ENCODE assay signal across 8 mouse cellular contexts in genomic region chr17:33931159-33931866, GRCm38 (mm10). TPM values are rescaled to one million over a fixed set of nuclear protein-coding genes. Genes with fewer than 3 reads are reported as not detected.
A peak's percentile ranks its signal among the peaks of the same experiment; 100 is the strongest.
DNase-seq lines count a peak whose midpoint lies in the region; ATAC-seq and TF ChIP-seq lines count a peak whose summit lies in the region.

No protein-coding gene starts in this region.

- WGBS in heart, embryonic 10.5 days = 30% methylated on average over 18 of the region's 18 CpGs
- WGBS in forebrain, embryonic 14.5 days = 42% methylated on average over 18 of the region's 18 CpGs
- WGBS in liver, embryonic 12.5 days (ENCODE audit: insufficient replicate concordance) = 38% methylated on average over 18 of the region's 18 CpGs
- 41% methylated on average over 18 of the region's 18 CpGs for WGBS in stomach, postnatal 0 days

- no peak for DNase-seq in heart, embryonic 10.5 days (ENCODE audit: low spot score)
- DNase-seq in heart, adult 9 months (ENCODE audit: low spot score in 2 of 2) = no peak
- no peak for DNase-seq in forebrain, embryonic 14.5 days (ENCODE audit: low spot score)
- DNase-seq in stomach, postnatal 0 days (ENCODE audit: low spot score) = no peak
- no peak for DNase-seq in gastrocnemius, postnatal 36 days
- no peak for DNase-seq in right cerebral cortex, adult 18-20 months

- peak overlapping the region; percentile 98 for H3K4me3 ChIP-seq in heart, embryonic 10.5 days
- peak overlapping the region; percentile 82 for H3K4me3 ChIP-seq in forebrain, embryonic 14.5 days (ENCODE audit: low read depth, low read length)
- peak overlapping the region; percentile 92 for H3K4me3 ChIP-seq in liver, embryonic 12.5 days
- peak overlapping the region; percentile 84 for H3K4me3 ChIP-seq in stomach, postnatal 0 days (ENCODE audit: low read depth, low read length)

- TF ChIP-seq CTCF in stomach, postnatal 0 days (IDR thresholded peaks at IDR 0.05; ENCODE audit: low read depth) = no peak

- H3K27me3 ChIP-seq in heart, embryonic 10.5 days (ENCODE audit: insufficient read depth, poor library complexity, severe bottlenecking) = no peaks in the 10 kb centered on the region
- no peaks in the 10 kb centered on the region for H3K27me3 ChIP-seq in forebrain, embryonic 14.5 days (replicated peaks; ENCODE audit: control insufficient read depth, insufficient read depth, low read length)
- no peaks in the 10 kb centered on the region for H3K27me3 ChIP-seq in liver, embryonic 12.5 days (replicated peaks)
- no peaks in the 10 kb centered on the region for H3K27me3 ChIP-seq in stomach, postnatal 0 days (ENCODE audit: control insufficient read depth, insufficient read depth, low read length)

- peak; percentile 38 for ATAC-seq in CD4-positive, CD25-positive, alpha-beta regulatory T cell, adult 4 months
- ATAC-seq in forebrain, embryonic 14.5 days = no peak
- no peak for ATAC-seq in liver, embryonic 12.5 days
- no peak for ATAC-seq in stomach, postnatal 0 days (ENCODE audit: low FRiP score, low TSS enrichment)

- H3K4me2 ChIP-seq in forebrain, embryonic 14.5 days (ENCODE audit: low read length) = peak overlapping the region; percentile 99
- H3K4me2 ChIP-seq in liver, embryonic 12.5 days = peak overlapping the region; percentile 100
- peak overlapping the region; percentile 100 for H3K4me2 ChIP-seq in stomach, postnatal 0 days (replicated peaks; ENCODE audit: low read depth)

- peak overlapping the region; percentile 93 for H3K9ac ChIP-seq in forebrain, embryonic 14.5 days (ENCODE audit: low read length)
- H3K9ac ChIP-seq in liver, embryonic 12.5 days = peak overlapping the region; percentile 96
- peak overlapping the region; percentile 82 for H3K9ac ChIP-seq in stomach, postnatal 0 days (ENCODE audit: low read length)

- no peaks in the 10 kb centered on the region for H3K9me3 ChIP-seq in heart, embryonic 10.5 days
- no peaks in the 10 kb centered on the region for H3K9me3 ChIP-seq in forebrain, embryonic 14.5 days (replicated peaks; ENCODE audit: control insufficient read depth, low read length)
- H3K9me3 ChIP-seq in liver, embryonic 12.5 days (replicated peaks) = no peaks in the 10 kb centered on the region
- no peaks in the 10 kb centered on the region for H3K9me3 ChIP-seq in stomach, postnatal 0 days (ENCODE audit: control insufficient read depth, low read length)

- TF ChIP-seq EP300 in stomach, postnatal 0 days (optimal IDR thresholded peaks at IDR 0.05) = no peak

- peak overlapping the region; percentile 95 for H3K27ac ChIP-seq in heart, embryonic 10.5 days
- H3K27ac ChIP-seq in forebrain, embryonic 14.5 days (ENCODE audit: low read depth, low read length) = no peak overlapping the region
- H3K27ac ChIP-seq in liver, embryonic 12.5 days = peak overlapping the region; percentile 67
- peak overlapping the region; percentile 93; the same call in 1 of the 2 replicates for H3K27ac ChIP-seq in stomach, postnatal 0 days (replicated peaks)

- H3K36me3 ChIP-seq in heart, embryonic 10.5 days = peaks cover 48% of the 10 kb centered on the region
- H3K36me3 ChIP-seq in forebrain, embryonic 14.5 days (ENCODE audit: control insufficient read depth, insufficient read depth, low read length) = peaks cover 35% of the 10 kb centered on the region
- H3K36me3 ChIP-seq in liver, embryonic 12.5 days = peaks cover 59% of the 10 kb centered on the region
- H3K36me3 ChIP-seq in stomach, postnatal 0 days (ENCODE audit: control insufficient read depth, insufficient read depth, low read length) = peaks cover 5% of the 10 kb centered on the region; the same call in 1 of the 2 replicates

- intact Hi-C loops in gastrocnemius, postnatal 36 days (cut with DNase I) = no loop called here

- H3K4me1 ChIP-seq in heart, embryonic 10.5 days = peaks cover 29% of the 10 kb centered on the region
- H3K4me1 ChIP-seq in forebrain, embryonic 14.5 days (ENCODE audit: control insufficient read depth, insufficient read depth, low read length) = peaks cover 13% of the 10 kb centered on the region
- peaks cover 52% of the 10 kb centered on the region for H3K4me1 ChIP-seq in liver, embryonic 12.5 days
- H3K4me1 ChIP-seq in stomach, postnatal 0 days (replicated peaks; ENCODE audit: control insufficient read depth, insufficient read depth) = 0 out of 2 replicates have a peak, but pooled peaks cover 3% of the 10 kb centered on the region

RNA-seq across cellular contexts. Expression of gene Rgl2, which starts 2.0 kb away (rescaled TPM):
- 37.1 and 44.2 TPM in 2 replicates for polyA plus RNA-seq in heart, embryonic 10.5 days (2016; fragmentation: Nextera tagmentation; extraction: Ambion mirVana)
- polyA plus RNA-seq in CD4-positive, CD25-positive, alpha-beta regulatory T cell, adult 4 months (2017; shearing (Covaris generic)) = 10 to 100 TPM; 30.2 to 31.4 TPM
- polyA plus RNA-seq in forebrain, embryonic 14.5 days (2014; fragmentation: Nextera tagmentation; extraction: Ambion mirVana) = 27.2 and 36.0 TPM in 2 replicates
- 17.3 and 18.4 TPM in 2 replicates for polyA plus RNA-seq in liver, embryonic 12.5 days (2016; fragmentation: Nextera tagmentation; extraction: Ambion mirVana)
- polyA plus RNA-seq in stomach, postnatal 0 days (2015; fragmentation: Nextera tagmentation; extraction: Ambion mirVana) = 18.6 and 24.4 TPM in 2 replicates
- 10 to 100 TPM; 26.5 to 28.3 TPM for total RNA-seq in gastrocnemius, postnatal 36 days (2021)

RNA-seq across cellular contexts. Expression of gene Pfdn6, which starts 8.8 kb away (rescaled TPM):
- 161 and 198 TPM in 2 replicates for polyA plus RNA-seq in heart, embryonic 10.5 days (2016; fragmentation: Nextera tagmentation; extraction: Ambion mirVana)
- 100 to 1,000 TPM; 121 to 141 TPM for polyA plus RNA-seq in CD4-positive, CD25-positive, alpha-beta regulatory T cell, adult 4 months (2017; shearing (Covaris generic))
- polyA plus RNA-seq in forebrain, embryonic 14.5 days (2014; fragmentation: Nextera tagmentation; extraction: Ambion mirVana) = 185 and 192 TPM in 2 replicates
- 164 and 177 TPM in 2 replicates for polyA plus RNA-seq in liver, embryonic 12.5 days (2016; fragmentation: Nextera tagmentation; extraction: Ambion mirVana)
- polyA plus RNA-seq in stomach, postnatal 0 days (2015; fragmentation: Nextera tagmentation; extraction: Ambion mirVana) = 92.7 and 96.8 TPM in 2 replicates
- 10 to 100 TPM; 56.7 to 58.6 TPM for total RNA-seq in gastrocnemius, postnatal 36 days (2021)

RNA-seq across cellular contexts. Expression of gene Wdr46, which starts 9.1 kb away (rescaled TPM):
- polyA plus RNA-seq in heart, embryonic 10.5 days (2016; fragmentation: Nextera tagmentation; extraction: Ambion mirVana) = 35.8 and 48.1 TPM in 2 replicates
- 10 to 100 TPM; 11.5 to 14.3 TPM for polyA plus RNA-seq in CD4-positive, CD25-positive, alpha-beta regulatory T cell, adult 4 months (2017; shearing (Covaris generic))
- polyA plus RNA-seq in forebrain, embryonic 14.5 days (2014; fragmentation: Nextera tagmentation; extraction: Ambion mirVana) = 10.5 and 14.6 TPM in 2 replicates
- polyA plus RNA-seq in liver, embryonic 12.5 days (2016; fragmentation: Nextera tagmentation; extraction: Ambion mirVana) = 49.4 and 52.7 TPM in 2 replicates
- 17.1 and 20.2 TPM in 2 replicates for polyA plus RNA-seq in stomach, postnatal 0 days (2015; fragmentation: Nextera tagmentation; extraction: Ambion mirVana)
- total RNA-seq in gastrocnemius, postnatal 36 days (2021) = 1 to 10 TPM; 8.4 to 9.7 TPM

RNA-seq across cellular contexts. Expression of gene Zbtb22, which starts 15.6 kb away (rescaled TPM):
- 16.0 and 17.3 TPM in 2 replicates for polyA plus RNA-seq in heart, embryonic 10.5 days (2016; fragmentation: Nextera tagmentation; extraction: Ambion mirVana)
- polyA plus RNA-seq in CD4-positive, CD25-positive, alpha-beta regulatory T cell, adult 4 months (2017; shearing (Covaris generic)) = 1 to 10 TPM; 3.6 to 3.8 TPM
- polyA plus RNA-seq in forebrain, embryonic 14.5 days (2014; fragmentation: Nextera tagmentation; extraction: Ambion mirVana) = 12.3 and 12.6 TPM in 2 replicates
- 13.6 and 14.8 TPM in 2 replicates for polyA plus RNA-seq in liver, embryonic 12.5 days (2016; fragmentation: Nextera tagmentation; extraction: Ambion mirVana)
- polyA plus RNA-seq in stomach, postnatal 0 days (2015; fragmentation: Nextera tagmentation; extraction: Ambion mirVana) = 10.7 and 12.2 TPM in 2 replicates
- total RNA-seq in gastrocnemius, postnatal 36 days (2021) = 10 to 100 TPM; 12.6 to 16.6 TPM

RNA-seq across cellular contexts. Expression of gene Tapbp, which starts 15.6 kb away (rescaled TPM):
- 13.9 and 20.5 TPM in 2 replicates for polyA plus RNA-seq in heart, embryonic 10.5 days (2016; fragmentation: Nextera tagmentation; extraction: Ambion mirVana)
- polyA plus RNA-seq in CD4-positive, CD25-positive, alpha-beta regulatory T cell, adult 4 months (2017; shearing (Covaris generic)) = 100 to 1,000 TPM; 348 to 555 TPM
- polyA plus RNA-seq in forebrain, embryonic 14.5 days (2014; fragmentation: Nextera tagmentation; extraction: Ambion mirVana) = 14.1 and 17.7 TPM in 2 replicates
- 29.4 and 30.1 TPM in 2 replicates for polyA plus RNA-seq in liver, embryonic 12.5 days (2016; fragmentation: Nextera tagmentation; extraction: Ambion mirVana)
- polyA plus RNA-seq in stomach, postnatal 0 days (2015; fragmentation: Nextera tagmentation; extraction: Ambion mirVana) = 63.7 and 72.4 TPM in 2 replicates
- total RNA-seq in gastrocnemius, postnatal 36 days (2021) = 10 to 100 TPM; 31.8 to 34.7 TPM
